Mouse (Mus musculus): Measurements from ENCODE around the gene Olfr574. TPM values are rescaled to one million over a fixed set of nuclear protein-coding genes. Genes with fewer than 3 reads are reported as not detected.

The Olfr574 gene
- polyA plus RNA-seq (2015; fragmentation: Nextera tagmentation; extraction: Ambion mirVana) = not detected in 2 replicates

- H3K4me3 ChIP-seq (replicated peaks) = no peak within 1 kb of the TSS
- no peaks in the 10 kb centered on the region for H3K4me1 ChIP-seq (replicated peaks)
- no peaks in the 10 kb centered on the region for H3K27me3 ChIP-seq
- H3K4me2 ChIP-seq (replicated peaks) = no peak within 1 kb of the TSS
- H3K27ac ChIP-seq = no peak within 1 kb of the TSS
- no peak for ATAC-seq
- H3K9me3 ChIP-seq = no peaks in the 10 kb centered on the region
- WGBS = 86% methylated on average over 1 of the region's 1 CpGs
- no peaks in the 10 kb centered on the region for H3K36me3 ChIP-seq
- H3K9ac ChIP-seq (replicated peaks) = no peak within 1 kb of the TSS
Measured at GRCm38 (mm10) chr7:102948167-102948566, at the start of gene Olfr574. Gene Olfr574 (plus strand): TSS chr7:102948467.

GRCm38 (mm10) chr7:102915261-102915660, 33.0 kb upstream of the Olfr574 start:
- Histone ChIP-seq H3K27me3 (no peaks in the 10 kb centered on the region), H3K9me3 (no peaks in the 10 kb centered on the region), H3K4me2 (replicated peaks) (no peak overlapping the region), H3K4me1 (replicated peaks) (no peaks in the 10 kb centered on the region), H3K9ac (replicated peaks) (no peak overlapping the region), H3K27ac (no peak overlapping the region), H3K36me3 (no peaks in the 10 kb centered on the region), H3K4me3 (replicated peaks) (no peak overlapping the region)
- no peak for ATAC-seq
- WGBS = 56% methylated on average over 1 of the region's 1 CpGs

GRCm38 (mm10) chr7:102916405-102916804, 31.9 kb upstream of the Olfr574 start:
- ATAC-seq = no peak
- no peak overlapping the region for H3K4me2 ChIP-seq (replicated peaks)
- H3K27ac ChIP-seq = no peak overlapping the region
- 78% methylated on average over 5 of the region's 5 CpGs for WGBS
- H3K4me3 ChIP-seq (replicated peaks) = no peak overlapping the region
- H3K4me1 ChIP-seq (replicated peaks) = no peaks in the 10 kb centered on the region
- no peaks in the 10 kb centered on the region for H3K36me3 ChIP-seq
- no peaks in the 10 kb centered on the region for H3K9me3 ChIP-seq
- H3K9ac ChIP-seq (replicated peaks) = no peak overlapping the region
- H3K27me3 ChIP-seq = no peaks in the 10 kb centered on the region

GRCm38 (mm10) chr7:102917032-102917875, 31.0 kb upstream of the Olfr574 start, which contains the start of gene Olfr571:
Gene Olfr571 (minus strand): TSS chr7:102917536.
- Histone ChIP-seq H3K4me1 (replicated peaks) (no peaks in the 10 kb centered on the region), H3K36me3 (no peaks in the 10 kb centered on the region), H3K4me2 (replicated peaks) (no peak within 1 kb of the TSS), H3K9ac (replicated peaks) (no peak within 1 kb of the TSS), H3K4me3 (replicated peaks) (no peak within 1 kb of the TSS), H3K27me3 (no peaks in the 10 kb centered on the region), H3K9me3 (no peaks in the 10 kb centered on the region), H3K27ac (no peak within 1 kb of the TSS)
- WGBS = 62% methylated on average over 4 of the region's 4 CpGs
- peak; percentile 60; the same call in 1 of the 2 replicates for ATAC-seq

- peak; percentile 85 for ATAC-seq
- H3K27me3 ChIP-seq = no peaks in the 10 kb centered on the region
- no peaks in the 10 kb centered on the region for H3K9me3 ChIP-seq
- no peaks in the 10 kb centered on the region for H3K4me1 ChIP-seq (replicated peaks)
- no peak overlapping the region for H3K4me2 ChIP-seq (replicated peaks)
- H3K9ac ChIP-seq (replicated peaks) = no peak overlapping the region
- 23% methylated on average over 1 of the region's 1 CpGs for WGBS
- no peaks in the 10 kb centered on the region for H3K36me3 ChIP-seq
- H3K27ac ChIP-seq = no peak overlapping the region
- no peak overlapping the region for H3K4me3 ChIP-seq (replicated peaks)
Measured at GRCm38 (mm10) chr7:102919632-102920031, 28.6 kb upstream of the Olfr574 start.

GRCm38 (mm10) chr7:102924109-102924508, 24.2 kb upstream of the Olfr574 start, which contains the start of gene Olfr572:
Gene Olfr572 (plus strand): TSS chr7:102924409.
- 72% methylated on average over 1 of the region's 1 CpGs for WGBS
- no peaks in the 10 kb centered on the region for H3K27me3 ChIP-seq
- no peak within 1 kb of the TSS for H3K4me2 ChIP-seq (replicated peaks)
- H3K9me3 ChIP-seq = no peaks in the 10 kb centered on the region
- no peak for ATAC-seq
- H3K9ac ChIP-seq (replicated peaks) = no peak within 1 kb of the TSS
- H3K36me3 ChIP-seq = no peaks in the 10 kb centered on the region
- no peak within 1 kb of the TSS for H3K4me3 ChIP-seq (replicated peaks)
- no peak within 1 kb of the TSS for H3K27ac ChIP-seq
- no peaks in the 10 kb centered on the region for H3K4me1 ChIP-seq (replicated peaks)

- Histone ChIP-seq H3K4me1 (replicated peaks) (no peaks in the 10 kb centered on the region), H3K4me2 (replicated peaks) (no peak overlapping the region), H3K9me3 (no peaks in the 10 kb centered on the region), H3K27ac (no peak overlapping the region), H3K36me3 (no peaks in the 10 kb centered on the region), H3K4me3 (replicated peaks) (no peak overlapping the region), H3K9ac (replicated peaks) (no peak overlapping the region), H3K27me3 (no peaks in the 10 kb centered on the region)
- 74% methylated on average over 3 of the region's 3 CpGs for WGBS
- ATAC-seq = no peak
Measured at GRCm38 (mm10) chr7:102927105-102927504, 21.2 kb upstream of the Olfr574 start.

- H3K27ac ChIP-seq = no peak within 1 kb of the TSS
- no peak within 1 kb of the TSS for H3K4me3 ChIP-seq (replicated peaks)
- no peak within 1 kb of the TSS for H3K9ac ChIP-seq (replicated peaks)
- no peaks in the 10 kb centered on the region for H3K9me3 ChIP-seq
- H3K27me3 ChIP-seq = no peaks in the 10 kb centered on the region
- H3K4me2 ChIP-seq (replicated peaks) = no peak within 1 kb of the TSS
- WGBS = 90% methylated on average over 2 of the region's 2 CpGs
- no peaks in the 10 kb centered on the region for H3K4me1 ChIP-seq (replicated peaks)
- ATAC-seq = no peak
- no peaks in the 10 kb centered on the region for H3K36me3 ChIP-seq
Measured at GRCm38 (mm10) chr7:102942475-102942874, 5.8 kb upstream of the Olfr574 start, which contains the start of gene Olfr573-ps1. Gene Olfr573-ps1 (minus strand): TSS chr7:102942575.

GRCm38 (mm10) chr7:102943417-102943816, 4.8 kb upstream of the Olfr574 start:
- ATAC-seq = no peak
- Histone ChIP-seq H3K9me3 (no peaks in the 10 kb centered on the region), H3K27ac (no peak overlapping the region), H3K4me1 (replicated peaks) (no peaks in the 10 kb centered on the region), H3K27me3 (no peaks in the 10 kb centered on the region), H3K36me3 (no peaks in the 10 kb centered on the region), H3K4me3 (replicated peaks) (no peak overlapping the region), H3K4me2 (replicated peaks) (no peak overlapping the region), H3K9ac (replicated peaks) (no peak overlapping the region)
- 97% methylated on average over 1 of the region's 1 CpGs for WGBS

- no peaks in the 10 kb centered on the region for H3K36me3 ChIP-seq
- WGBS = 81% methylated on average over 1 of the region's 1 CpGs
- H3K4me2 ChIP-seq (replicated peaks) = no peak overlapping the region
- H3K9ac ChIP-seq (replicated peaks) = no peak overlapping the region
- no peaks in the 10 kb centered on the region for H3K27me3 ChIP-seq
- ATAC-seq = no peak
- no peak overlapping the region for H3K27ac ChIP-seq
- no peak overlapping the region for H3K4me3 ChIP-seq (replicated peaks)
- H3K4me1 ChIP-seq (replicated peaks) = no peaks in the 10 kb centered on the region
- no peaks in the 10 kb centered on the region for H3K9me3 ChIP-seq
Measured at GRCm38 (mm10) chr7:102950732-102951131, 2.5 kb downstream of the Olfr574 start.

GRCm38 (mm10) chr7:102958137-102958536, 9.9 kb downstream of the Olfr574 start:
- no peak overlapping the region for H3K27ac ChIP-seq
- H3K4me2 ChIP-seq (replicated peaks) = no peak overlapping the region
- H3K9me3 ChIP-seq = no peaks in the 10 kb centered on the region
- H3K4me1 ChIP-seq (replicated peaks) = no peaks in the 10 kb centered on the region
- no peak overlapping the region for H3K9ac ChIP-seq (replicated peaks)
- H3K27me3 ChIP-seq = no peaks in the 10 kb centered on the region
- no peak overlapping the region for H3K4me3 ChIP-seq (replicated peaks)
- H3K36me3 ChIP-seq = no peaks in the 10 kb centered on the region
- ATAC-seq = no peak
- 82% methylated on average over 3 of the region's 3 CpGs for WGBS

GRCm38 (mm10) chr7:102958593-102958992, 10.3 kb downstream of the Olfr574 start, which contains the start of gene Olfr575:
Gene Olfr575 (minus strand): TSS chr7:102958775.
- no peaks in the 10 kb centered on the region for H3K27me3 ChIP-seq
- 74% methylated on average over 1 of the region's 1 CpGs for WGBS
- H3K4me2 ChIP-seq (replicated peaks) = no peak within 1 kb of the TSS
- no peak within 1 kb of the TSS for H3K9ac ChIP-seq (replicated peaks)
- H3K36me3 ChIP-seq = no peaks in the 10 kb centered on the region
- no peaks in the 10 kb centered on the region for H3K4me1 ChIP-seq (replicated peaks)
- no peak within 1 kb of the TSS for H3K4me3 ChIP-seq (replicated peaks)
- H3K27ac ChIP-seq = no peak within 1 kb of the TSS
- ATAC-seq = no peak
- no peaks in the 10 kb centered on the region for H3K9me3 ChIP-seq

Measured in midbrain, embryonic 13.5 days (tissue).